Mouse (Mus musculus) ES-Bruce4 (cell line): Measurements from ENCODE around the gene AC124108.1. TPM values are rescaled to one million over a fixed set of nuclear protein-coding genes. Genes with fewer than 3 reads are reported as not detected.
"Not testable (repeated sequence)": the region's sequence is repeated elsewhere in the genome, so short reads cannot be mapped to it uniquely, and the experiment has no call there.

ENCODE experiments used
- H3K27ac ChIP-seq: 2 replicates; pipeline ENCODE4 v1.5.1; 2012; ENCODE audit warnings: low read length, inconsistent platforms; ENCODE audit not compliant: insufficient read depth
- H3K27me3 ChIP-seq: 2 replicates; pipeline ENCODE4 v1.6.1; 2012; ENCODE audit warnings: mild to moderate bottlenecking, low read length, inconsistent platforms; ENCODE audit not compliant: control insufficient read depth, poor library complexity, insufficient read depth, severe bottlenecking
- H3K36me3 ChIP-seq: 2 replicates; pipeline ENCODE4 v1.6.1; 2012; ENCODE audit warnings: inconsistent platforms, mild to moderate bottlenecking, low read length, moderate library complexity; ENCODE audit not compliant: control insufficient read depth, poor library complexity, insufficient read depth, severe bottlenecking
- H3K4me1 ChIP-seq: one replicate; pipeline ENCODE4 v1.8.1; 2011; ENCODE audit warnings: low read length; ENCODE audit not compliant: control insufficient read depth, insufficient read depth
- H3K4me3 ChIP-seq: 2 replicates; pipeline ENCODE4 v1.5.1; 2011; ENCODE audit warnings: low read depth, mild to moderate bottlenecking, low read length
- H3K9ac ChIP-seq: 2 replicates; pipeline ENCODE4 v1.6.1; 2012; ENCODE audit warnings: low read depth, mild to moderate bottlenecking, inconsistent platforms; ENCODE audit not compliant: poor library complexity, severe bottlenecking
- H3K9me3 ChIP-seq: replicated peaks from 2 replicates; pipeline ENCODE4 v1.6.1; 2012; ENCODE audit warnings: mild to moderate bottlenecking, low read length, inconsistent platforms; ENCODE audit not compliant: control insufficient read depth, poor library complexity, insufficient read depth, severe bottlenecking
- CTCF ChIP-seq: IDR thresholded peaks from one replicate; pipeline ENCODE4 v1.8.1; 2011; ENCODE audit warnings: low read depth, low read length
- EP300 ChIP-seq: IDR thresholded peaks from 2 replicates; pipeline ENCODE4 v1.6.1; 2011; ENCODE audit warnings: low read depth, low read length; ENCODE audit not compliant: insufficient read depth
- POLR2A ChIP-seq: IDR thresholded peaks from one replicate; pipeline ENCODE4 v1.8.1; 2011; ENCODE audit warnings: low read length; ENCODE audit not compliant: insufficient read depth
- polyA plus RNA-seq: library from polyadenylated mRNA; stranded (reverse); fragments of >200 nt; gene quantifications from 2 replicates; pipeline ENCODE4 v1.2.4, GENCODE M21; 2011; ENCODE audit warnings: low read depth; ENCODE audit not compliant: missing spikeins, insufficient read depth, insufficient read length

The AC124108.1 gene
- polyA plus RNA-seq, 1 experiment, result 7.7 TPM

DNA sequence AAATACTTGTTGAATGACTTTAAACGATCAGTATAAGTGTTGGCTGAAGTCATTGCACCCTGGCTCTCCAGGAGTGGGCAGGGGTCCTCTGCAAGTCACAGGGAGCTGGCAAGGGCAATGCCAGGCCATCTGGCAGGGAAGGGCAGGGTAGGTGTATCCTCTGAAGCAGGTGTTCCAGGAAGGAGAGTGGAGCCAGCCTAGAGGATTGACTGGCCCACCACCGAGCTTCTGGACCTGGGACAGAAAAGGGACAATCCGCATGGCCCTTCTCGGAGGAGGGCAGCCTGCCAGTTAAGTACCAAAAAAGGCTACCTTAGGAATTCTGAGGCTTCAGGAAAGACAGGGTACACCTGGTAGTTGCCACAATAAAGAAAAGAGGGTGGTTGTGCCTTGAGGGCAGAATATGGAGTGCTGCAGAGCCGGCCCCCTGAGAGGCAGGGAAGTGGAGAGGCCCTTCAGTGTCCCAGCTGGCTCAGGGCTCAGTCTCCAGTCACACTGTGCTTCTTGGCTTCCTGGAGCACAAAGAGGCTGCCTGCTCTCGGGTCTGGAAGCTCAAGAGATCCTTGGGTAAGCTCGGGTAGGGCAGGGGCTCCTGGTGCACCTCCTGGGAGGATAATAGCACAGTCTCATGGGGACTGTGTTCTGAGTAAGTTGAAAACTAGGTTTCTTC, 29.9 kb upstream of the AC124108.1 start:
- Histone ChIP-seq H3K9me3 (no peaks in the 10 kb centered on the region), H3K27me3 (no peaks in the 10 kb centered on the region), H3K27ac (no peak overlapping the region), H3K4me1 (peaks cover 10% of the 10 kb centered on the region), H3K36me3 (no peaks in the 10 kb centered on the region), H3K4me3 (no peak overlapping the region), H3K9ac (no peak overlapping the region)
- TF ChIP-seq POLR2A (no peak), CTCF (no peak), EP300 (no peak)

DNA sequence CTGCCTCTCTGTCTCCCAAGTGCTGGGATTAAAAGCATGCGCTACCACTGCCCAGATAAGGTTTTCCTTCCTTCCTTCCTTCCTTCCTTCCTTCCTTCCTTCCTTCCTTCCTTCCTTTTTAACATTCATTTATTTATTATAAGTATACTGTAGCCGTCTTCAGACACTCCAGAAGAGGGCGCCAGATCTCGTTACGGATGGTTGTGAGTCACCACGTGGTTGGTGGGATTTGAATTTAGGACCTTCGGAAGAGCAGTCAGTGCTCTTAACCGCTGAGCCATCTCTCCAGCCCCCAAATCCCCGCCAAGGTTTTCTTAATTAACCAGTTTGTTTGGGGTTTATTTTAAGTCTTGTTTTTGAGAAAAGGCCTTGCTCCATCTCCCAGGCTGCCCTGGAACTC, 28.6 kb upstream of the AC124108.1 start:
- H3K4me3 ChIP-seq, H3K27me3 ChIP-seq, H3K27ac ChIP-seq, H3K9ac ChIP-seq, H3K36me3 ChIP-seq, H3K9me3 ChIP-seq: not testable (repeated sequence)
- peaks cover 10% of the 10 kb centered on the region for H3K4me1 ChIP-seq

DNA sequence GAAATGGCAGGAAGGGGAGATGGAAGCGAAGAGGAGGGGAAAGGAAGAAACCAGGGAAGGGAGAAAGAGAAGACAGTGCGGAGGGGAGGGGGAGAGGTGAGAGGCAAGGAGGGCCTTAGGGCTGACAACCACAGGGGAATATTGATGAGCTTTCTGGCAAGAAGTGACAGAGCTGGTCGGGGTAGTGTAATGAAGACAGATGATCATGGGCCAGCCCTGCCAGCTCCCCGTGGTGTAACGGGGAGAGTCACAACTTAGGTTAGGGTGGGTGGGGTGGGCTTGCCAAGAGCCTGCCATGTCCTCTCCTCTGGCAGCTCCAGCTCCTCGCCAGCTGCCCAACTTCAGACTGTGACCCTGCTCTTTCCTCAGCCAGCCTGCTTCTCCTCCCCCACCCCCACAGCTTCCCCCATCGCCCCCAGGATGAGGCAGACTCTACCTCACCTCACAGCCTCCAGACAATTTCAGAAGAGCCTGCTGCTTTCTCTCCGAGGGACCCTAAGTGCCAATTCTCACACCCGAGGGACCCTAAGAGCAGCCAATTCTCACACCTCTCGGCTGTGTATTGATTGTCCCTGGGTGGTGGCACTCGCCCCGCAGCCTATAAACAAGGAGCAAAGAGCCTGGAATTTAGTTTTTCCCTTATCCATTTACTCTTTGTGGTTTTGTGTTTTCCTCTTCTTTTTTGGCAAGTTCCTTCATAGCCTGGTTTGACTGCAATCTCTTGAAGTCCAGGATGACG, 26.3 kb upstream of the AC124108.1 start:
- Histone ChIP-seq H3K4me3 (no peak overlapping the region), H3K9me3 (no peaks in the 10 kb centered on the region), H3K27me3 (no peaks in the 10 kb centered on the region), H3K4me1 (no peaks in the 10 kb centered on the region), H3K9ac (no peak overlapping the region), H3K27ac (no peak overlapping the region), H3K36me3 (no peaks in the 10 kb centered on the region)
- TF ChIP-seq EP300 (no peak), CTCF (no peak), POLR2A (no peak)

DNA sequence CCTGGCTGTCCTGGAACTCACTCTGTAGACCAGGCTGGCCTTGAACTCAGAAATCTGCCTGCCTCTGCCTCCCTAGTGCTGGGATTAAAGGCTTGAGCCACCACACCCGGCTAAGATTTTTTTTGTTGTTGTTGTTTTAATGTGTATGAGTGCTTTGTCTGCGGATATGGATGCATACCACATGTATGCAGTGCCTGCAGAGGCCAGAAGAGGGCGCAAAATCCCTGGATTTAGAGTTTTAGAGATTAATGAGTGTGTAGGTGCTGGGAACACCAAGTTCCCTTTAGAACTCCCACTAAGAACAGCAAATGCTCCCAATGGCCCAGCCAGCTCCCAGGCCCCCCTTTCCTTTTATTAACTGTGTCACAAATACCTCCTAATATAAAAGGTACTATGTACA, 25.4 kb upstream of the AC124108.1 start:
- H3K9me3 ChIP-seq, result no peaks in the 10 kb centered on the region
- no peak overlapping the region for H3K9ac ChIP-seq
- H3K4me3 ChIP-seq, result no peak overlapping the region
- no peaks in the 10 kb centered on the region for H3K36me3 ChIP-seq
- no peaks in the 10 kb centered on the region for H3K27me3 ChIP-seq
- no peak overlapping the region for H3K27ac ChIP-seq
- no peaks in the 10 kb centered on the region for H3K4me1 ChIP-seq
- TF ChIP-seq POLR2A (no peak), EP300 (no peak), CTCF (peak; percentile 29)

DNA sequence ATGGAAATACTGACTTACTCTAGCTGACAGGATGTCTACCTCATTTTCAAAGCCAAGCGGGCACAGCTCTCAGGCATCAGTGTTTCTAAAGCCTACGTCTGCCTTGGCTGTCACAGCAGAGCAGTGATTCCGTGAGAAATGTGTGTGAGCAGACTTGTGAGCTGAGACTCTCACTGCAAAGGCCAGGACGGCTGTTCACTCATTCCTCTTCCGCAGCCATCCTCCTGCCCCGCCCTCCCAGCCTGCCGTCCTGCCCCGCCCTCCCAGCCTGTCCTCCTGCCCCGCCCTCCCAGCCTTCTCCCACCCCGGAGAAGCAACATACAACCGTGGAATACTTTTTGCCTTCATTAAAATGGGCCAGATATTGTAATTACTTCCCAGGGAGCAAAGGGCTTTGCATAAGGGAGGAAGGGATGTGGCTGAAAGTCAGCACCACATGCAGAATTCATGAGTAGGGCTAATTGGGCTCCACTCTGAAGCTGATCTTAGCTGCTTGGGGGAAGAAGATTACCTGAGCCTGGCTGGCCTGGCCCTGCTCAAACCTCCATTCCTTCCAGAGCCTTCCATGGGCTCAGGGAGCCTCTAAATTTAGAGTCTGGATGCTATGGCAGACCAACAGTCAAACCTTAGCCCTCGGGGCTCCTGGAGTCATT, 23.0 kb upstream of the AC124108.1 start:
- H3K9me3 ChIP-seq, result no peaks in the 10 kb centered on the region
- TF ChIP-seq POLR2A (no peak), CTCF (no peak), EP300 (no peak)
- no peaks in the 10 kb centered on the region for H3K27me3 ChIP-seq
- H3K27ac ChIP-seq, result no peak overlapping the region
- no peak overlapping the region for H3K9ac ChIP-seq
- H3K4me3 ChIP-seq, result no peak overlapping the region
- H3K4me1 ChIP-seq, result no peaks in the 10 kb centered on the region
- no peaks in the 10 kb centered on the region for H3K36me3 ChIP-seq

DNA sequence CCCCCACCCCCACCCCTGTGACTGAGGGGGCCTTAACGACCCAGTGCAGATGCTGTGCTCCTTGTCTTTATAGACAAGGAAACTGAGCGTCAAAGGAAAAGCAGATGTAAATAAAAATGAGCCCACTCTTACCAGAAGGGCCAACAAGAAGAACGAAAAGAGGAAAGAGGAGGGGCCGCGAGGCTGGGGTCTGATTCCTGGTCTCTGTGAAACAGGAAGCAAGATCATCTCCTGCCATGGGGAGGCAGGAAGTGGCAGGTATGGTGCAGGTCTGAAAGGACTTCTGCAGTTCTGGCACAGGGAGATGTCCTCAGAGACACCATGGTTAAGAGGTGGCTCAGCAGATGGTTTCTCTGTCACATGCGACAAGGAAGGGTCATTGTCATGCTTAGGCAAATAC, 20.6 kb upstream of the AC124108.1 start:
- H3K9ac ChIP-seq, result no peak overlapping the region
- no peak overlapping the region for H3K4me3 ChIP-seq
- no peaks in the 10 kb centered on the region for H3K9me3 ChIP-seq
- H3K36me3 ChIP-seq, result no peaks in the 10 kb centered on the region
- no peak overlapping the region for H3K27ac ChIP-seq
- no peaks in the 10 kb centered on the region for H3K4me1 ChIP-seq
- no peak for TF ChIP-seq CTCF
- no peak for TF ChIP-seq EP300
- TF ChIP-seq POLR2A, result no peak
- no peaks in the 10 kb centered on the region for H3K27me3 ChIP-seq
